Comparison of ENCODE assay signal across 24 mouse cellular contexts in genomic region chr12:29897533-29898085, GRCm38 (mm10). TPM values are rescaled to one million over a fixed set of nuclear protein-coding genes. Genes with fewer than 3 reads are reported as not detected.
DNase-seq lines count a peak whose midpoint lies in the region; ATAC-seq and TF ChIP-seq lines count a peak whose summit lies in the region.
"Had no signal": no experiment of that assay in that cellular context is flagged by ENCODE, and none has a peak within 500 bp of the region (broad histone marks: within the 10 kb centered on the region; RNA-seq: fewer than 3 reads in every experiment).

No protein-coding gene starts in this region.

- H3K4me2 ChIP-seq in hindbrain, postnatal 0 days (ENCODE audit: low read depth, low read length): no peak overlapping the region
- H3K4me2 ChIP-seq in hindbrain, embryonic 11.5 days (replicated peaks; ENCODE audit: low read depth, low read length): no peak overlapping the region
- H3K4me2 ChIP-seq in lung, embryonic 15.5 days: no peak overlapping the region
- H3K4me2 ChIP-seq in midbrain, postnatal 0 days (ENCODE audit: low read depth, low read length, poor library complexity, severe bottlenecking): no peak overlapping the region
- no peak overlapping the region for H3K4me2 ChIP-seq in midbrain, embryonic 11.5 days
- H3K4me2 ChIP-seq: embryonic facial prominence, embryonic 12.5 days; embryonic facial prominence, embryonic 15.5 days; heart, embryonic 11.5 days had no signal

- ATAC-seq in hindbrain, postnatal 0 days: peak; percentile 73
- no peak for ATAC-seq in hindbrain, embryonic 11.5 days (ENCODE audit: low FRiP score)
- peak; percentile 72; the same call in 1 of the 2 replicates for ATAC-seq in lung, embryonic 15.5 days (ENCODE audit: borderline replicate concordance, extremely low read depth, low FRiP score, low TSS enrichment)
- ATAC-seq in midbrain, postnatal 0 days (ENCODE audit: low FRiP score): no peak
- ATAC-seq in midbrain, embryonic 11.5 days (ENCODE audit: low FRiP score): no peak
- ATAC-seq: CD4-positive, CD25-positive, alpha-beta regulatory T cell, adult 4 months; forebrain, embryonic 14.5 days; forebrain, postnatal 0 days had no signal

- peak; percentile 25 for DNase-seq in hindbrain, postnatal 0 days (ENCODE audit: low spot score)
- DNase-seq in hindbrain, embryonic 11.5 days (ENCODE audit: low spot score): no peak
- DNase-seq in lung, adult 2 months: no peak
- DNase-seq in midbrain, postnatal 0 days (ENCODE audit: low spot score): peak; percentile 37
- DNase-seq in midbrain, embryonic 11.5 days (ENCODE audit: low spot score, missing footprints): no peak
- DNase-seq: adrenal gland, adult 2 months; adrenal gland, postnatal 14 days; cerebellum, adult 11 months; cerebellum, adult 2 months; cerebellum, adult 9-11 months; cerebellum, postnatal 25 days; forebrain, postnatal 0 days; gastrocnemius, adult 2 months; gastrocnemius, postnatal 14 days; heart, adult 11 months had no signal

- H3K36me3 ChIP-seq in hindbrain, postnatal 0 days (ENCODE audit: insufficient read depth, low read length): peaks cover 3% of the 10 kb centered on the region; the same call in 1 of the 2 replicates
- 0 out of 2 replicates have a peak, but pooled peaks cover 3% of the 10 kb centered on the region for H3K36me3 ChIP-seq in hindbrain, embryonic 11.5 days (ENCODE audit: control insufficient read depth, insufficient read depth, low read length)
- H3K36me3 ChIP-seq in lung, embryonic 15.5 days: no peaks in the 10 kb centered on the region
- H3K36me3 ChIP-seq in midbrain, postnatal 0 days (ENCODE audit: insufficient read depth, low read length): peaks cover 13% of the 10 kb centered on the region
- H3K36me3 ChIP-seq in midbrain, embryonic 11.5 days (ENCODE audit: control insufficient read depth, insufficient read depth, low read length): no peaks in the 10 kb centered on the region
- H3K36me3 ChIP-seq: embryonic facial prominence, embryonic 12.5 days; embryonic facial prominence, embryonic 15.5 days had no signal

- no peaks in the 10 kb centered on the region for H3K4me1 ChIP-seq in hindbrain, postnatal 0 days (ENCODE audit: insufficient read depth, low read length)
- no peaks in the 10 kb centered on the region for H3K4me1 ChIP-seq in hindbrain, embryonic 11.5 days (replicated peaks; ENCODE audit: control insufficient read depth, insufficient read depth, low read length)
- H3K4me1 ChIP-seq in lung, embryonic 15.5 days: peaks cover 6% of the 10 kb centered on the region; the same call in 1 of the 2 replicates
- H3K4me1 ChIP-seq in lung, adult 2 months (ENCODE audit: control insufficient read depth, insufficient read depth, low read length): no peaks in the 10 kb centered on the region
- H3K4me1 ChIP-seq in midbrain, postnatal 0 days (ENCODE audit: insufficient read depth, low read length): no peaks in the 10 kb centered on the region
- H3K4me1 ChIP-seq in midbrain, embryonic 11.5 days (ENCODE audit: control insufficient read depth, insufficient read depth, low read length): no peaks in the 10 kb centered on the region
- H3K4me1 ChIP-seq: embryonic facial prominence, embryonic 12.5 days; embryonic facial prominence, embryonic 15.5 days had no signal

- no peak for TF ChIP-seq CTCF in hindbrain, postnatal 0 days (IDR thresholded peaks at IDR 0.05; ENCODE audit: low read depth)
- no peak for TF ChIP-seq CTCF in lung, adult 2 months (IDR thresholded peaks at IDR 0.05; ENCODE audit: insufficient read depth, low read length)
- TF ChIP-seq CTCF in midbrain, postnatal 0 days (IDR thresholded peaks at IDR 0.05): no peak

- 52% methylated on average over 3 of the region's 3 CpGs for WGBS in hindbrain, postnatal 0 days
- WGBS in hindbrain, embryonic 11.5 days: 85% methylated on average over 3 of the region's 3 CpGs
- WGBS in lung, embryonic 15.5 days: 52% methylated on average over 3 of the region's 3 CpGs
- WGBS in lung, adult 2 months: 70% methylated on average over 3 of the region's 3 CpGs
- WGBS in midbrain, postnatal 0 days: 72% methylated on average over 3 of the region's 3 CpGs
- 78% methylated on average over 3 of the region's 3 CpGs for WGBS in midbrain, embryonic 11.5 days

- H3K27me3 ChIP-seq in hindbrain, postnatal 0 days (ENCODE audit: insufficient read depth, low read length): no peaks in the 10 kb centered on the region
- H3K27me3 ChIP-seq in hindbrain, embryonic 11.5 days (ENCODE audit: control insufficient read depth, insufficient read depth, low read length): no peaks in the 10 kb centered on the region
- 0 out of 2 replicates have a peak, but pooled peaks cover 8% of the 10 kb centered on the region for H3K27me3 ChIP-seq in lung, embryonic 15.5 days
- no peaks in the 10 kb centered on the region for H3K27me3 ChIP-seq in midbrain, postnatal 0 days (ENCODE audit: insufficient read depth, low read length)
- H3K27me3 ChIP-seq in midbrain, embryonic 11.5 days (ENCODE audit: control insufficient read depth, insufficient read depth, low read length): no peaks in the 10 kb centered on the region
- H3K27me3 ChIP-seq: embryonic facial prominence, embryonic 12.5 days; embryonic facial prominence, embryonic 15.5 days had no signal

- H3K9me3 ChIP-seq in hindbrain, postnatal 0 days (ENCODE audit: low read length): no peaks in the 10 kb centered on the region
- no peaks in the 10 kb centered on the region for H3K9me3 ChIP-seq in hindbrain, embryonic 11.5 days (ENCODE audit: control insufficient read depth, low read length)
- H3K9me3 ChIP-seq in lung, embryonic 15.5 days: no peaks in the 10 kb centered on the region
- no peaks in the 10 kb centered on the region for H3K9me3 ChIP-seq in midbrain, postnatal 0 days (ENCODE audit: low read length)
- no peaks in the 10 kb centered on the region for H3K9me3 ChIP-seq in midbrain, embryonic 11.5 days (ENCODE audit: control insufficient read depth, low read length)
- H3K9me3 ChIP-seq: embryonic facial prominence, embryonic 12.5 days; embryonic facial prominence, embryonic 15.5 days had no signal

- TF ChIP-seq POLR2A in lung, adult 2 months (IDR thresholded peaks at IDR 0.05; ENCODE audit: borderline replicate concordance, extremely low read depth, low read depth, low read length): no peak

- H3K27ac ChIP-seq in hindbrain, postnatal 0 days: 0 out of 2 replicates have a peak overlapping the region, but pooled peaks have one; percentile 8
- no peak overlapping the region for H3K27ac ChIP-seq in hindbrain, embryonic 11.5 days (ENCODE audit: low read depth, low read length)
- H3K27ac ChIP-seq in lung, embryonic 15.5 days: no peak overlapping the region
- no peak overlapping the region for H3K27ac ChIP-seq in midbrain, postnatal 0 days (ENCODE audit: low read depth, low read length)
- no peak overlapping the region for H3K27ac ChIP-seq in midbrain, embryonic 11.5 days (ENCODE audit: low read depth, low read length)
- H3K27ac ChIP-seq: embryonic facial prominence, embryonic 12.5 days; embryonic facial prominence, embryonic 15.5 days; gastrocnemius, adult 2 months had no signal

- H3K9ac ChIP-seq in hindbrain, postnatal 0 days (replicated peaks; ENCODE audit: low read length): no peak overlapping the region
- no peak overlapping the region for H3K9ac ChIP-seq in hindbrain, embryonic 11.5 days (ENCODE audit: low read depth, low read length)
- no peak overlapping the region for H3K9ac ChIP-seq in lung, embryonic 15.5 days
- H3K9ac ChIP-seq in midbrain, postnatal 0 days (replicated peaks; ENCODE audit: low read length, poor library complexity, severe bottlenecking): no peak overlapping the region
- no peak overlapping the region for H3K9ac ChIP-seq in midbrain, embryonic 11.5 days (ENCODE audit: low read length)
- H3K9ac ChIP-seq: embryonic facial prominence, embryonic 12.5 days; embryonic facial prominence, embryonic 15.5 days; forebrain, postnatal 0 days had no signal

- H3K4me3 ChIP-seq in hindbrain, postnatal 0 days (ENCODE audit: low read length): no peak overlapping the region
- H3K4me3 ChIP-seq in hindbrain, embryonic 11.5 days (ENCODE audit: low read depth, low read length): no peak overlapping the region
- H3K4me3 ChIP-seq in lung, embryonic 15.5 days: no peak overlapping the region
- no peak overlapping the region for H3K4me3 ChIP-seq in lung, adult 2 months (replicated peaks; ENCODE audit: extremely low read depth, low read depth, low read length)
- no peak overlapping the region for H3K4me3 ChIP-seq in midbrain, postnatal 0 days (ENCODE audit: low read depth, low read length)
- no peak overlapping the region for H3K4me3 ChIP-seq in midbrain, embryonic 11.5 days (ENCODE audit: low read depth, low read length)
- H3K4me3 ChIP-seq: embryonic facial prominence, embryonic 12.5 days; embryonic facial prominence, embryonic 15.5 days; gastrocnemius, adult 2 months had no signal

RNA-seq across cellular contexts. Expression of gene Pxdn, which starts 39.8 kb away (rescaled TPM):
- total RNA-seq in hindbrain, postnatal 0 days (2014; rRNA removed): 68.8 and 72.1 TPM in 2 replicates
- 15.4 and 15.7 TPM in 2 replicates for polyA plus RNA-seq in hindbrain, postnatal 0 days (2015; fragmentation: Nextera tagmentation; extraction: Ambion mirVana)
- polyA plus RNA-seq in hindbrain, embryonic 11.5 days (2014; fragmentation: Nextera tagmentation; extraction: Ambion mirVana): 50.4 and 61.1 TPM in 2 replicates
- 92.0 and 95.3 TPM in 2 replicates for polyA plus RNA-seq in lung, embryonic 15.5 days (2015; fragmentation: Nextera tagmentation; extraction: Ambion mirVana)
- 154 and 186 TPM in 2 replicates for polyA plus RNA-seq in lung, adult 2 months (2012; rRNA removed)
- total RNA-seq in midbrain, postnatal 0 days (2014; rRNA removed): 81.9 and 84.2 TPM in 2 replicates
- polyA plus RNA-seq in midbrain, postnatal 0 days (2015; fragmentation: Nextera tagmentation; extraction: Ambion mirVana): 18.9 and 19.8 TPM in 2 replicates
- polyA plus RNA-seq in midbrain, embryonic 11.5 days (2014; fragmentation: Nextera tagmentation; extraction: Ambion mirVana): 67.3 and 69.4 TPM in 2 replicates
- total RNA-seq: common myeloid progenitor, adult 5-6 weeks; hematopoietic stem cell, adult 5-6 weeks; MEL had no signal
- polyA plus RNA-seq: CD4-positive, CD25-positive, alpha-beta regulatory T cell, adult 4 months had no signal

Comparison
In these comparisons a context has a peak if more than half of its experiments do, and no peak if none do; other contexts are left out.
1. ATAC-seq: peak in hindbrain, postnatal 0 days (single experiment) and lung, embryonic 15.5 days (single experiment); none in hindbrain, embryonic 11.5 days (single experiment), midbrain, postnatal 0 days (single experiment) and midbrain, embryonic 11.5 days (single experiment).
2. DNase-seq: peak in hindbrain, postnatal 0 days (single experiment) and midbrain, postnatal 0 days (single experiment); none in hindbrain, embryonic 11.5 days (single experiment), lung, adult 2 months (single experiment) and midbrain, embryonic 11.5 days (single experiment).